Mouse (Mus musculus) liver, embryonic 15.5 days (tissue): Measurements from ENCODE around the gene Topbp1. TPM values are rescaled to one million over a fixed set of nuclear protein-coding genes. Genes with fewer than 3 reads are reported as not detected.

Experiments used
- ATAC-seq: fragments of 200-750 bp; cut with Nextera tagmentation; 2 replicates; pipeline ENCODE4 v1.8.0; 2017; ENCODE audit warnings: moderate number of reproducible peaks, mild to moderate bottlenecking, moderate library complexity; ENCODE audit not compliant: insufficient read depth
- H3K27ac ChIP-seq: fragments of 300-500 bp; sonication (generic); replicated peaks from 2 replicates; pipeline ENCODE4 v1.5.1; 2015; ENCODE audit warnings: mild to moderate bottlenecking, inconsistent platforms
- H3K27me3 ChIP-seq: fragments of 300-500 bp; sonication (generic); 2 replicates; pipeline ENCODE4 v1.6.1; 2015; ENCODE audit warnings: mild to moderate bottlenecking, inconsistent platforms
- H3K36me3 ChIP-seq: fragments of 300-500 bp; sonication (generic); replicated peaks from 2 replicates; pipeline ENCODE4 v1.6.1; 2015; ENCODE audit warnings: moderate library complexity, mild to moderate bottlenecking, inconsistent platforms
- H3K4me1 ChIP-seq: fragments of 300-500 bp; sonication (generic); replicated peaks from 2 replicates; pipeline ENCODE4 v1.6.1; 2015; ENCODE audit warnings: inconsistent platforms
- H3K4me2 ChIP-seq: fragments of 300-500 bp; sonication (generic); 2 replicates; pipeline ENCODE4 v1.6.1; 2015; ENCODE audit warnings: moderate library complexity, mild to moderate bottlenecking, inconsistent platforms
- H3K4me3 ChIP-seq: fragments of 300-500 bp; sonication (generic); replicated peaks from 2 replicates; pipeline ENCODE4 v1.5.1; 2015; ENCODE audit warnings: mild to moderate bottlenecking, inconsistent platforms
- H3K9ac ChIP-seq: fragments of 300-500 bp; sonication (generic); 2 replicates; pipeline ENCODE4 v1.6.1; 2015; ENCODE audit warnings: moderate library complexity, mild to moderate bottlenecking, inconsistent platforms
- H3K9me3 ChIP-seq: fragments of 300-500 bp; sonication (generic); replicated peaks from 2 replicates; pipeline ENCODE4 v1.6.1; 2016; ENCODE audit warnings: inconsistent platforms
- WGBS: fragments of 180-500 bp; shearing (Covaris S2); methylation state at CpG from one replicate; pipeline ENCODE4 v1.1.7; 2015; ENCODE audit warnings: mixed read lengths; ENCODE audit not compliant: insufficient replicate concordance; 5-methylcytosine and 5-hydroxymethylcytosine counted together
- polyA plus RNA-seq: library from polyadenylated mRNA; unstranded; fragments of >200 nt; fragmentation: Nextera tagmentation; extraction: Ambion mirVana; gene quantifications from 2 replicates; pipeline ENCODE4 v1.2.1, GENCODE M21; 2015

Topbp1 gene
- polyA plus RNA-seq, 1 experiment from 2014 or later, result 38.2 TPM

- no peaks in the 10 kb centered on the region; the same call in 1 of the 2 replicates for H3K4me1 ChIP-seq
- no peaks in the 10 kb centered on the region for H3K36me3 ChIP-seq
- no peaks in the 10 kb centered on the region for H3K27me3 ChIP-seq
- WGBS, result 58% methylated on average over 10 of the region's 10 CpGs
- no peaks in the 10 kb centered on the region for H3K9me3 ChIP-seq
- H3K27ac ChIP-seq, result no peak overlapping the region
- no peak overlapping the region for H3K9ac ChIP-seq
- H3K4me2 ChIP-seq, result no peak overlapping the region
- H3K4me3 ChIP-seq, result no peak overlapping the region
- ATAC-seq, result no peak
Measured at GRCm38 (mm10) chr9:103387011-103387653, 82.1 kb downstream of the Topbp1 start.

GRCm38 (mm10) chr9:103389261-103389660 is 84.2 kb downstream of the Topbp1 start:
- Histone ChIP-seq H3K27me3 (no peaks in the 10 kb centered on the region), H3K4me2 (no peak overlapping the region), H3K9ac (no peak overlapping the region), H3K27ac (no peak overlapping the region), H3K4me1 (no peaks in the 10 kb centered on the region; the same call in 1 of the 2 replicates), H3K9me3 (no peaks in the 10 kb centered on the region), H3K4me3 (no peak overlapping the region), H3K36me3 (no peaks in the 10 kb centered on the region)
- WGBS, result 77% methylated on average over 6 of the region's 6 CpGs
- no peak for ATAC-seq

GRCm38 (mm10) chr9:103391796-103392372 is 86.9 kb downstream of the Topbp1 start:
- Histone ChIP-seq H3K27ac (no peak overlapping the region), H3K9me3 (no peaks in the 10 kb centered on the region), H3K36me3 (no peaks in the 10 kb centered on the region), H3K4me3 (no peak overlapping the region), H3K4me2 (no peak overlapping the region), H3K4me1 (no peaks in the 10 kb centered on the region; the same call in 1 of the 2 replicates), H3K9ac (no peak overlapping the region), H3K27me3 (no peaks in the 10 kb centered on the region)
- ATAC-seq, result no peak
- WGBS, result 56% methylated on average over 6 of the region's 6 CpGs

- H3K9ac ChIP-seq, result no peak overlapping the region
- H3K4me3 ChIP-seq, result no peak overlapping the region
- no peaks in the 10 kb centered on the region; the same call in 1 of the 2 replicates for H3K4me1 ChIP-seq
- 76% methylated on average over 11 of the region's 11 CpGs for WGBS
- no peak for ATAC-seq
- no peaks in the 10 kb centered on the region for H3K9me3 ChIP-seq
- H3K27me3 ChIP-seq, result no peaks in the 10 kb centered on the region
- no peaks in the 10 kb centered on the region for H3K36me3 ChIP-seq
- H3K4me2 ChIP-seq, result no peak overlapping the region
- no peak overlapping the region for H3K27ac ChIP-seq
Measured at GRCm38 (mm10) chr9:103393256-103393655, 88.2 kb downstream of the Topbp1 start.

GRCm38 (mm10) chr9:103398509-103399157 is 93.6 kb downstream of the Topbp1 start:
- H3K4me1 ChIP-seq, result no peaks in the 10 kb centered on the region
- no peak overlapping the region for H3K4me3 ChIP-seq
- 73% methylated on average over 21 of the region's 21 CpGs for WGBS
- no peak overlapping the region for H3K27ac ChIP-seq
- H3K9me3 ChIP-seq, result no peaks in the 10 kb centered on the region
- H3K4me2 ChIP-seq, result no peak overlapping the region
- ATAC-seq, result no peak
- no peaks in the 10 kb centered on the region for H3K36me3 ChIP-seq
- no peak overlapping the region for H3K9ac ChIP-seq
- H3K27me3 ChIP-seq, result no peaks in the 10 kb centered on the region

Other genes starting within 250 kb of the Topbp1 start
- 0.18 and 0.30 TPM in 2 replicates for gene Rab6b, start 193.4 kb upstream of the Topbp1 start, polyA plus RNA-seq
- gene Srprb, start 103.1 kb upstream of the Topbp1 start, polyA plus RNA-seq, result 18.9 and 22.5 TPM in 2 replicates
- 0.24 and 2.3 TPM in 2 replicates for gene Gm20425, start 74.9 kb upstream of the Topbp1 start, polyA plus RNA-seq
- 10,865 and 16,074 TPM in 2 replicates for gene Trf, start 74.8 kb upstream of the Topbp1 start, polyA plus RNA-seq
- 74.2 and 96.0 TPM in 2 replicates for gene 1300017J02Rik, start 133 bp upstream of the Topbp1 start, polyA plus RNA-seq
- 42.4 and 45.4 TPM in 2 replicates for gene Cdv3, start 60.6 kb downstream of the Topbp1 start, polyA plus RNA-seq
- 2.5 and 3.0 TPM in 2 replicates for gene Bfsp2, start 175.2 kb downstream of the Topbp1 start, polyA plus RNA-seq